Mouse (Mus musculus) hindbrain, embryonic 15.5 days (tissue): ENCODE results near the gene Dcaf5. TPM values are rescaled to one million over a fixed set of nuclear protein-coding genes. Genes with fewer than 3 reads are reported as not detected.

Experiments used
- ATAC-seq: fragments of 200-750 bp; cut with Nextera tagmentation; 2 replicates; pipeline ENCODE4 v1.8.0; 2017; ENCODE audit warnings: low read depth, moderate number of reproducible peaks, moderate TSS enrichment; ENCODE audit not compliant: low FRiP score
- H3K27ac ChIP-seq: fragments of 300-500 bp; sonication (generic); replicated peaks from 2 replicates; pipeline ENCODE4 v1.5.1; 2015; ENCODE audit warnings: mild to moderate bottlenecking, inconsistent platforms
- H3K27me3 ChIP-seq: fragments of 300-500 bp; sonication (generic); 2 replicates; pipeline ENCODE4 v1.6.1; 2015; ENCODE audit warnings: control low read depth, inconsistent platforms
- H3K36me3 ChIP-seq: fragments of 300-500 bp; sonication (generic); 2 replicates; pipeline ENCODE4 v1.6.1; 2015; ENCODE audit warnings: control low read depth, inconsistent platforms
- H3K4me1 ChIP-seq: fragments of 300-500 bp; sonication (generic); replicated peaks from 2 replicates; pipeline ENCODE4 v1.6.1; 2015; ENCODE audit warnings: control low read depth, inconsistent platforms
- H3K4me2 ChIP-seq: fragments of 300-500 bp; sonication (generic); 2 replicates; pipeline ENCODE4 v1.6.1; 2015; ENCODE audit warnings: moderate library complexity, mild to moderate bottlenecking, inconsistent platforms
- H3K4me3 ChIP-seq: fragments of 300-500 bp; sonication (generic); 2 replicates; pipeline ENCODE4 v1.5.1; 2015; ENCODE audit warnings: mild to moderate bottlenecking, inconsistent platforms
- H3K9ac ChIP-seq: fragments of 300-500 bp; sonication (generic); 2 replicates; pipeline ENCODE4 v1.6.1; 2015; ENCODE audit warnings: inconsistent platforms
- H3K9me3 ChIP-seq: fragments of 300-500 bp; sonication (generic); 2 replicates; pipeline ENCODE4 v1.6.1; 2016; ENCODE audit warnings: control low read depth, inconsistent platforms
- WGBS: fragments of 180-500 bp; shearing (Covaris S2); methylation state at CpG from one replicate; pipeline ENCODE4 v1.1.7; 2015; 5-methylcytosine and 5-hydroxymethylcytosine counted together
- polyA plus RNA-seq: library from polyadenylated mRNA; unstranded; fragments of >200 nt; fragmentation: Nextera tagmentation; extraction: Ambion mirVana; gene quantifications from 2 replicates; pipeline ENCODE4 v1.2.1, GENCODE M21; 2015

The Dcaf5 gene
- polyA plus RNA-seq, 1 experiment from 2014 or later, result 23.3 TPM

DNA sequence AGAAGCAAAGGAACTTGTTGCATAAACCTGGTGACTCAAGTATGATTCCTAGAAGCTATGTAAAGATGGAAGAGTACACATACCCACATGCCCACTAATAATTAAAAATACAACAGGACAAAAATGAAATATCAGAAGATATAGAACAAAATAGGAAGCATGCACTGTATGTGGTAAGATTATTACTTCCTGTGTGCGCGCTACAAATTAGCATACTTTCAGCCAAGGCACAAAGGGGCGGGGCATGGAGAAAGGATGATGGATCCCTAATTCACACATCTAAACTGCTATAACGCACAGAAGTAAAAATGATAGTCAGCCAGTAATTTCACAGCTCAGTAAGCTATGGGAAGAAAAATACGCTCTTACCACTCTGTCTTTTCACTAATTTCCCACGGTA, 32.3 kb downstream of the Dcaf5 start:
- Histone ChIP-seq H3K4me1 (no peaks in the 10 kb centered on the region), H3K27ac (no peak overlapping the region), H3K9ac (no peak overlapping the region), H3K9me3 (no peaks in the 10 kb centered on the region), H3K27me3 (no peaks in the 10 kb centered on the region), H3K4me2 (no peak overlapping the region), H3K4me3 (no peak overlapping the region), H3K36me3 (peaks cover 30% of the 10 kb centered on the region)
- ATAC-seq, result no peak
- 85% methylated on average over 6 of the region's 6 CpGs for WGBS

DNA sequence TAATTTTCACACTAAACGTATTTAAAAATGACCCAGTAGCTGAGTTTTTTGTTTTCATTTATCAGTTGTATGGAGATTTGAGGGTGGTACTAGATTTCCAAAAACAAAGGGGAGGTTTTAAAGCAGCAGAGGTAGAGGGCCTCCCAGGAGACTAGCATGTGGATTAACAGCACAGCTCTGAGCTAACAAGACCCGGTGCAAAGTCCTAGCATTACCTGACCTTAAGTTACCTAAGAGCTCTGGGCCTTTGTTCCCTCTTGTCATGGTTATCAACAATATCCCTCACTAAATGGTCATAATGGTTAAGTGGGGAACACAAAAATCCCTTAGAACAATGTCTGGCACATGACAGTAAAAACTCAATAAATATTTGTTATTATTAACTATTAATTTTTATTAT, 37.3 kb downstream of the Dcaf5 start:
- H3K36me3 ChIP-seq, result peaks cover 72% of the 10 kb centered on the region
- H3K9me3 ChIP-seq, result no peaks in the 10 kb centered on the region
- no peaks in the 10 kb centered on the region for H3K27me3 ChIP-seq
- no peaks in the 10 kb centered on the region for H3K4me1 ChIP-seq
- no peak overlapping the region for H3K4me3 ChIP-seq
- no peak overlapping the region for H3K4me2 ChIP-seq
- H3K27ac ChIP-seq, result no peak overlapping the region
- 88% methylated on average over 2 of the region's 2 CpGs for WGBS
- H3K9ac ChIP-seq, result no peak overlapping the region
- ATAC-seq, result no peak

DNA sequence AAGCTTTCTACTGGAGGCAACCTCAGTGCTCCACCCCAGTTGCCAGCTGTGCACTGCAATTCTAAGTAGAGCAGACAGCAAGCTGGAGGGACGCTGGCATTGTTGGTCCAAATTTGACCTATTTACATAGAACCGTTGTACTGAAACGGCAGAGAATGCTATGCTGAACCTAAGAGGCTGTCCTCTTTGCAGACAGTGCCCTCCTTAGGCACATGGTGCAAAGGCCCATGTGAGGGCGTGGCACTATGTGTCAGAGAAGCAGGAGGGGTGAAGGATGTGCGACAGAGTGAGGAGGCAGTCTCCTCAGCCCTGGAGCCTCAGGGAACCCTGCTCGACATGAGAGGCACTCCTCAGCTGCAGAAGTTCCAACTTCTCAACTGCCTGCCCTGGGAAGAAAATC, 40.0 kb downstream of the Dcaf5 start:
- WGBS, result 82% methylated on average over 6 of the region's 6 CpGs
- ATAC-seq, result no peak
- H3K4me3 ChIP-seq, result no peak overlapping the region
- no peaks in the 10 kb centered on the region for H3K9me3 ChIP-seq
- peaks cover 69% of the 10 kb centered on the region for H3K36me3 ChIP-seq
- H3K4me2 ChIP-seq, result no peak overlapping the region
- no peaks in the 10 kb centered on the region for H3K27me3 ChIP-seq
- H3K4me1 ChIP-seq, result no peaks in the 10 kb centered on the region
- no peak overlapping the region for H3K9ac ChIP-seq
- H3K27ac ChIP-seq, result no peak overlapping the region

DNA sequence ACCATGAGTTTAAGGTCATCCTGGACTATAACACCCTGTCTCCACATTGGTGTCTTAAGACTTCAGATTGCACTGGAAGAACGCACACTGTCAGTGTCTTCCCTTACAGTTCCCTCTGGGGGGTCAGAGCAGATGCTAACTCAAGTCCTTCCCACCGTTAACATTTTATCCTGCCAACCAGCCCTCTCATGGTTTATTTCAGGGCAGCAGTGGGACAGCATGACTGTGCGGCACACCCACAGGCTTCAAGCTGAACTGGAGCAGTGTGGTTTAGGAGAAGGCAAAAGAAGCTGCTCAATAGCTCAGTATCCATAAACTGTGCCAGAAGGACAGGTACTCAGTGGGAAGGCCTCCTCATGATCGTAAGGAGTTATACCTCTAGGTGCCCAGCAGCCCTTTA, 41.1 kb downstream of the Dcaf5 start:
- Histone ChIP-seq H3K9ac (no peak overlapping the region), H3K9me3 (no peaks in the 10 kb centered on the region), H3K27ac (no peak overlapping the region), H3K27me3 (no peaks in the 10 kb centered on the region), H3K4me3 (no peak overlapping the region), H3K36me3 (peaks cover 61% of the 10 kb centered on the region), H3K4me1 (no peaks in the 10 kb centered on the region), H3K4me2 (no peak overlapping the region)
- no peak for ATAC-seq
- WGBS, result 92% methylated on average over 4 of the region's 4 CpGs

DNA sequence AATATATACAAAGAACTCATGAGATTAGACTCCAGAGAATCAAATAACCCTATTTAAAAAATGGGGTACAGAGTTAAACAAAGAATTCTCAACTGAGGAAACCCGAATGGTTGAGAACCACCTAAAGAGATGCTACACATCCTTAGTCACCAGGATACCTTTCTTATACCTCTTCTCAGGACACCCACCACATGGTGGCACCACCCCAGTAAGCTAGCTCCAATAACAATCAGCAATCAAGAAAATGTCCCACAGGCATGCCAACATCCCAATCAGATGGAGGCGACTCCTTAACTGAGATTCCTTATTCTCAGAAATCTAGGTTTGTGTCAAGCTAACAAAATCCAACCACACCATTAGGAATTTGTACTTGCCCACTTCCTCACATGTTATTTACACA, 42.4 kb downstream of the Dcaf5 start:
- Histone ChIP-seq H3K4me3 (no peak overlapping the region), H3K36me3 (peaks cover 56% of the 10 kb centered on the region), H3K9me3 (no peaks in the 10 kb centered on the region), H3K27ac (no peak overlapping the region), H3K4me1 (no peaks in the 10 kb centered on the region), H3K4me2 (no peak overlapping the region), H3K9ac (no peak overlapping the region), H3K27me3 (no peaks in the 10 kb centered on the region)
- ATAC-seq, result no peak
- 93% methylated on average over 2 of the region's 2 CpGs for WGBS

DNA sequence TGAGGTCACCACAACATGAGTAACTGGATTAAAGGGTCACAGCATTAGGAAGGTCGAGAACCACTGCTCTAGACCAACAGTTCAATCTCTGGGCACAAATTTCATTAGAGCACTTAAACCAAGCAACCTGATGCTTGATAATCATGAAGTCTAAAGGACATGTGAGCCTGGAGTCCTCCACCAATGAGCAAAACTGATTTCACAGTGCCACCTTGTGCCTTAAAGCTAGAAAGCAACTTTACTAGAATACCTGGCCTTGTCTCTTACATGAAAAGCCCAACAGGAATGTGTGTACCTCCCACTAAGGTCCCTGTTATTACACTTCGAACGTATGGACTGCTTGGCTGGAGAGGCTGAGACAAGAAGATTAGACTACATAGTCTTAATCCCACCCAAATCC, 47.0 kb downstream of the Dcaf5 start:
- no peaks in the 10 kb centered on the region for H3K27me3 ChIP-seq
- no peaks in the 10 kb centered on the region for H3K4me1 ChIP-seq
- WGBS, result 76% methylated on average over 3 of the region's 3 CpGs
- ATAC-seq, result no peak
- H3K36me3 ChIP-seq, result peaks cover 18% of the 10 kb centered on the region
- no peak overlapping the region for H3K27ac ChIP-seq
- no peaks in the 10 kb centered on the region for H3K9me3 ChIP-seq
- no peak overlapping the region for H3K4me2 ChIP-seq
- H3K4me3 ChIP-seq, result no peak overlapping the region
- H3K9ac ChIP-seq, result no peak overlapping the region

DNA sequence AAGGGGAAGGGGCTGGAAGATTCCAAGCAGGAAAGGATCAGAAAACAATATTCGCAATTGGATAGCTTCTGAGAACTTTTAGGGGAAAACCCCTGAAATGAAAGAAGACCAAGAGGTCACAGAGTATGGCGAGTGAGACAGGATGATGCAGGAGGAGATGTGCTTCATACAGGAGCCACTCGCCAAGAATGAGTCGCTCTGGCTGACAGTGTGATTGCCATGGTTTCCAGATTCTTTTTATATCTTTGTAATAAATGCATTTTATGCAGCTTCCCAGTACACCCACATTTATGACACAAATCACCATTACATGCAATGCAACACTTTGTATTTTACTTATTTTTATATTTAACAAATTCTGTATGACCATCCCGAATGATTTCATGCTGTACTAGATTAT, 49.1 kb downstream of the Dcaf5 start:
- Histone ChIP-seq H3K4me1 (no peaks in the 10 kb centered on the region), H3K27ac (no peak overlapping the region), H3K9ac (no peak overlapping the region), H3K27me3 (no peaks in the 10 kb centered on the region), H3K4me2 (no peak overlapping the region), H3K9me3 (no peaks in the 10 kb centered on the region), H3K36me3 (peaks cover 20% of the 10 kb centered on the region), H3K4me3 (no peak overlapping the region)
- no peak for ATAC-seq
- 95% methylated on average over 5 of the region's 5 CpGs for WGBS

DNA sequence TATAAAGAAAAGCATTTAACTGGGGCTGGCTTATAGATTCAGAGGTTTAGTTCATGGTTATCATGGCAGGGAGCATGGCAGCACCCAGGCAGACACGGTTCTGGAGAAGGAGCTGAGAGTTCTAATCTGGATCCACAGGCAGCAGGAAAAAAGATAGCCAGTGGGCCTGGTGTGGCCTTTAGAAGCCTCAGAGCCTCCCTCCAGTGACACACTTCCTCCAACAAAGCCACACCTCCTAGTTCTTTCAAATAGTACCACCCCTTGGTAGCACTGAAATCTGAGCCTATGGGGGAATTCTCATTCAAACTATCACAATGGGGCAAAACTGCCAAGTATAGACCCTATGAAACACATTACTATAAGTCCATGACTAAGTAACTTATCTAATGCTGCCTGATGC, 51.0 kb downstream of the Dcaf5 start:
- peaks cover 1% of the 10 kb centered on the region for H3K4me1 ChIP-seq
- WGBS, result 74% methylated on average over 1 of the region's 1 CpGs
- no peak overlapping the region for H3K27ac ChIP-seq
- H3K36me3 ChIP-seq, result peaks cover 12% of the 10 kb centered on the region; the same call in 1 of the 2 replicates
- H3K4me2 ChIP-seq, result no peak overlapping the region
- H3K9me3 ChIP-seq, result no peaks in the 10 kb centered on the region
- H3K4me3 ChIP-seq, result no peak overlapping the region
- no peak overlapping the region for H3K9ac ChIP-seq
- H3K27me3 ChIP-seq, result no peaks in the 10 kb centered on the region
- no peak for ATAC-seq

DNA sequence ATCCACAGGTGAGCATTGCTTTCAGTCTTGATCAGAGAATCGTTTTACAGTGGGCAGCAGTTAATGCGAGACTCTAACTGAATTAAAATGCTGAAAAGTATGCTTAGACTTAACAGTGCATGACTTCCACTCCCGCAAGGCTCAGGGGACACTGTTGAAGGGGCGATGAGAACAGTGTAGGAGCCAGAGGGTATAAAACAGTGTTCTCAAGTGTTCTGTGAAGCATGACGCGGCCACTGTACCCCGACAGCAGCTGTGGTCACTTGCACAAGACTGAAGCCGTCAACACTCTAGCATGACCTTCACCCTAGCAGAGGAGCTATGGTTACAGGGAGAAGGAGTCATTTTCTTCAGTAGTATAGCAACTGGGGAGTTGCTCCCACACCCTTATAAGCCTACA, 52.9 kb downstream of the Dcaf5 start:
- H3K36me3 ChIP-seq, result peaks cover 12% of the 10 kb centered on the region; the same call in 1 of the 2 replicates
- no peak overlapping the region for H3K4me2 ChIP-seq
- no peaks in the 10 kb centered on the region for H3K9me3 ChIP-seq
- ATAC-seq, result no peak
- H3K4me1 ChIP-seq, result peaks cover 14% of the 10 kb centered on the region
- H3K27ac ChIP-seq, result no peak overlapping the region
- H3K9ac ChIP-seq, result no peak overlapping the region
- H3K27me3 ChIP-seq, result no peaks in the 10 kb centered on the region
- no peak overlapping the region for H3K4me3 ChIP-seq
- 79% methylated on average over 8 of the region's 8 CpGs for WGBS

DNA sequence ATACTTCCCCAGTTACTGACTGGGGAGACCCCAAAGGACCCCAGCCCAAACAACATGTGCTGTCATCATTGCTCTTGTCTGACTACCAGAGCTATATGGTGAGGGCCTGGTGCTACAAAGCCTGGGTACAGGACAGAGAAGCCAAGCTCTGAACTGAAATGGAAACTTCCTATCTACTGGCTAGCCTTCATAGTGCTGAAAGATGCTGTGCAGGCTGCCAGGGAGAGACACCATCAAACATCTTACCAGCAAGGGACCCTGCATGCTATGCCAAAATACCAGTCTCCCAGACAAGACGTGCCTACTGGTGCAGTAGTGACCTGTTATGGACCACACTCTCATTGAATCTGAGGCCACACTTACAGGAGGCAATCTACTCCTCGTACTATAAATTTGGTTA, 53.6 kb downstream of the Dcaf5 start:
- H3K4me1 ChIP-seq, result peaks cover 14% of the 10 kb centered on the region
- H3K9ac ChIP-seq, result no peak overlapping the region
- H3K36me3 ChIP-seq, result peaks cover 12% of the 10 kb centered on the region; the same call in 1 of the 2 replicates
- no peaks in the 10 kb centered on the region for H3K27me3 ChIP-seq
- H3K4me3 ChIP-seq, result no peak overlapping the region
- no peak overlapping the region for H3K4me2 ChIP-seq
- 83% methylated on average over 2 of the region's 2 CpGs for WGBS
- H3K27ac ChIP-seq, result no peak overlapping the region
- H3K9me3 ChIP-seq, result no peaks in the 10 kb centered on the region
- ATAC-seq, result no peak

DNA sequence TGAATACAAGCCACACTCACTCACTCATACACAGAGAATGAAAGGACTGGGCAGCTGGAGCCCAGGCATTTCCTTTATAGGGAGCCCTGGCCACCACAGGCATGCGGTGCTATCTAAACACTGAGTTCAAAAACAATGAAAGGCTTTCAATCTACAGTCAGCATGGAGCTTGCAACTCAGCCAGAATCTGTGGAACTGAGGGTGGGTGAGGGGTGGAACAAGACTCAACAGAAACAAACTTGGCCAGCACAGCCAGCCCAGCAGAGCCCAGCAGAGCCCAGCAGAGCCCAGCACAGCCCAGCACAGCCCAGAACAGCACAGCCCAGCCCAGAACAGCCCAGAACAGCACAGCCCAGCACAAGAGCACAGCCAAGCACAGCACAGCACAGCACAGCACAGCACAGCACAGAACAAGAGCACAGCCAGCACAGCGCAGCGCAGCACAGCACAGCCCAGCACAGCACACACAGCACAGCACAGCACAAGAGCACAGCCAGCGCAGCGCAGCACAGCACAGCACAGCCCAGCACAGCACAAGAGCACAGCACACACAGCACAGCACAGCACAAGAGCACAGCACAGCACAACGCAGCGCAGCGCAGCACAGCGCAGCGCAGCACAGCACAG, 56.5 kb downstream of the Dcaf5 start:
- WGBS, result 81% methylated on average over 10 of the region's 10 CpGs
- Histone ChIP-seq H3K4me1 (peaks cover 14% of the 10 kb centered on the region), H3K36me3 (peaks cover 28% of the 10 kb centered on the region), H3K27me3 (no peaks in the 10 kb centered on the region), H3K4me3 (no peak overlapping the region), H3K9ac (no peak overlapping the region), H3K9me3 (no peaks in the 10 kb centered on the region), H3K27ac (peak overlapping the region; percentile 66), H3K4me2 (no peak overlapping the region)
- peak; percentile 89 for ATAC-seq

DNA sequence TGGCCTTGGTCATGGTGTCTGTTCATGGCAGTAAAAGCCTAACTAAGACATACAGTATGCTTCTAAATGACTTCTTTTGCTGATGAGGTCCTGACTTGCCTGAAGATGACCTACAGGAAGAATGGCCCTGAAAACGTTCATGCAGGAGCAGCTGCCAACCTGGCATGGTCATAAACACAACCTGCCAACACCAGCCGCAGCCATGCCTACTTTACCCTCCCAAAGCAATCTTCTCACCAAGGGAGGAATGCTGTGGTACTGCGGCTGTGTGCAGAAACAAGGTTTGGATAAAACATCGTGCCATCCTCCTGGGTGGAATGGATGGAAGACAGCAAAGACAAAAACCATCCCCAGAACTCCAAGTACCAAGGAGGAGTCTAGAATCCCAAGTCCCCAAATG, 57.0 kb downstream of the Dcaf5 start:
- Histone ChIP-seq H3K27ac (peak overlapping the region; percentile 66), H3K4me2 (no peak overlapping the region), H3K4me3 (no peak overlapping the region), H3K36me3 (peaks cover 25% of the 10 kb centered on the region), H3K9ac (no peak overlapping the region), H3K9me3 (no peaks in the 10 kb centered on the region), H3K27me3 (no peaks in the 10 kb centered on the region), H3K4me1 (peaks cover 14% of the 10 kb centered on the region)
- no peak; the same call in 1 of the 2 replicates for ATAC-seq
- WGBS, result 57% methylated on average over 4 of the region's 4 CpGs

DNA sequence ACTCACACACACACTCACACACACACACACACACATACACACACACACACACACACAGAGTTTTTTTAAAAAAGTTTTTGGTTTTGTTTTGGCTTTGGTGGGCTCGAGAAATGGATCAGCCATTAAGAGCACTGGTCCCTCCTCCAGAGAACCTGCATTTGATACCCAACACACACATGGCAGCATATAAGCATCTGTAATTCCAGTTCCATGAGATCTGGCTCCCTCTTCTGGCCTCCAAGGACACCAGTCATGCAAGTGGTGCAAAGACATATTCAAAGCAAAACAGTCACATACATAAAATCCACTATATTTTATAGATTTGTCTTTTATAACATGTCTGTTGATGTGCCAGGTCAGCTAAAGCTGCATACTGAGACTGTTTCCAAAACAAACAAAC, 58.8 kb downstream of the Dcaf5 start:
- ATAC-seq, result no peak
- WGBS, result 44% methylated on average over 1 of the region's 1 CpGs

More for the DNA sequence above, 58.8 kb downstream of the Dcaf5 start:
- Histone ChIP-seq H3K27me3 (no peaks in the 10 kb centered on the region), H3K9ac (no peak overlapping the region), H3K9me3 (no peaks in the 10 kb centered on the region), H3K27ac (no peak overlapping the region), H3K4me3 (no peak overlapping the region), H3K4me2 (no peak overlapping the region), H3K36me3 (peaks cover 23% of the 10 kb centered on the region), H3K4me1 (peaks cover 14% of the 10 kb centered on the region)
